Mouse (Mus musculus) heart, postnatal 0 days (tissue): ENCODE results near the gene Tssk2. TPM values are rescaled to one million over a fixed set of nuclear protein-coding genes. Genes with fewer than 3 reads are reported as not detected.

Experiments
- ATAC-seq: fragments of 200-750 bp; cut with Nextera tagmentation; 2 replicates; pipeline ENCODE4 v1.8.0; 2017; ENCODE audit warnings: low read depth, moderate number of reproducible peaks, moderate library complexity; ENCODE audit not compliant: insufficient read depth
- DNase-seq: peaks from one replicate; pipeline ENCODE4 v3.0.0-alpha.2; 2016; ENCODE audit warnings: low spot score
- H3K27ac ChIP-seq: fragments of 300-500 bp; sonication (generic); 2 replicates; pipeline ENCODE4 v1.5.1; 2014; ENCODE audit warnings: low read depth, mild to moderate bottlenecking
- H3K27me3 ChIP-seq: fragments of 300-500 bp; sonication (generic); 2 replicates; pipeline ENCODE4 v1.6.1; 2014; ENCODE audit warnings: low read length, mixed read lengths; ENCODE audit not compliant: control insufficient read depth, insufficient read depth
- H3K36me3 ChIP-seq: fragments of 300-500 bp; sonication (generic); replicated peaks from 2 replicates; pipeline ENCODE4 v1.6.1; 2014; ENCODE audit warnings: low read length, mixed read lengths; ENCODE audit not compliant: control insufficient read depth, insufficient read depth
- H3K4me1 ChIP-seq: fragments of 300-500 bp; sonication (generic); 2 replicates; pipeline ENCODE4 v1.6.1; 2014; ENCODE audit warnings: antibody characterized with exemption; ENCODE audit not compliant: control insufficient read depth, insufficient read depth
- H3K4me2 ChIP-seq: fragments of 300-500 bp; sonication (generic); 2 replicates; pipeline ENCODE4 v1.6.1; 2014; ENCODE audit warnings: low read depth, mild to moderate bottlenecking, low read length, moderate library complexity
- H3K4me3 ChIP-seq: fragments of 300-500 bp; sonication (generic); 2 replicates; pipeline ENCODE4 v1.5.1; 2014; ENCODE audit warnings: low read depth, low read length
- H3K9ac ChIP-seq: fragments of 300-500 bp; sonication (generic); replicated peaks from 2 replicates; pipeline ENCODE4 v1.6.1; 2014; ENCODE audit warnings: low read depth, low read length, mixed read lengths
- H3K9me3 ChIP-seq: fragments of 300-500 bp; sonication (generic); replicated peaks from 2 replicates; pipeline ENCODE4 v1.6.1; 2016; ENCODE audit warnings: low read length; ENCODE audit not compliant: control insufficient read depth
- CTCF ChIP-seq: IDR thresholded peaks from 2 replicates; pipeline ENCODE4 v1.5.1; 2016; ENCODE audit warnings: antibody characterized with exemption, control low read depth, low read depth
- EP300 ChIP-seq: IDR thresholded peaks from 2 replicates; pipeline ENCODE4 v1.6.1; 2016; ENCODE audit warnings: antibody characterized with exemption, low read depth
- WGBS: fragments of 180-500 bp; shearing (Covaris S2); extraction: QIAGEN DNeasy Blood & Tissue Kit; methylation state at CpG from one replicate; pipeline ENCODE4 v1.1.7; 2014; 5-methylcytosine and 5-hydroxymethylcytosine counted together
- polyA plus RNA-seq: library from polyadenylated mRNA; unstranded; fragments of >200 nt; fragmentation: Nextera tagmentation; extraction: Ambion mirVana; gene quantifications from 2 replicates; pipeline ENCODE4 v1.2.1, GENCODE M21; 2015
- total RNA-seq: library from RNA; depleted of rRNA; stranded (reverse); fragments of >200 nt; gene quantifications from 2 replicates; pipeline ENCODE4 v1.2.3, GENCODE M21; 2014; ENCODE audit warnings: low replicate concordance; rRNA removed

Gene Tssk2
- total and polyA plus RNA-seq, 2 experiments from 2014 or later = not detected

- Histone ChIP-seq H3K4me3 (no peak overlapping the region), H3K4me1 (no peaks in the 10 kb centered on the region), H3K9ac (no peak overlapping the region), H3K4me2 (no peak overlapping the region), H3K9me3 (no peaks in the 10 kb centered on the region), H3K27ac (no peak overlapping the region), H3K36me3 (no peaks in the 10 kb centered on the region), H3K27me3 (no peaks in the 10 kb centered on the region)
- TF ChIP-seq CTCF = no peak
- TF ChIP-seq EP300 = no peak
- 41% methylated on average over 7 of the region's 7 CpGs for WGBS
- ATAC-seq = 0 out of 2 replicates have a peak, but pooled peaks have one; percentile 39
- no peak for DNase-seq
Measured at GRCm38 (mm10) chr16:17938187-17938586, 39.8 kb downstream of the Tssk2 start.

GRCm38 (mm10) chr16:17938821-17939220 lies 40.4 kb downstream of the Tssk2 start:
- 13% methylated on average over 7 of the region's 7 CpGs for WGBS
- Histone ChIP-seq H3K9me3 (no peaks in the 10 kb centered on the region), H3K4me2 (no peak overlapping the region), H3K27me3 (no peaks in the 10 kb centered on the region), H3K4me3 (no peak overlapping the region), H3K9ac (no peak overlapping the region), H3K4me1 (no peaks in the 10 kb centered on the region), H3K27ac (no peak overlapping the region), H3K36me3 (no peaks in the 10 kb centered on the region)
- ATAC-seq = peak; percentile 84; the same call in 1 of the 2 replicates
- DNase-seq = peak; percentile 56
- no peak for TF ChIP-seq EP300
- TF ChIP-seq CTCF = peak; percentile 71

GRCm38 (mm10) chr16:17939255-17939751 lies 40.9 kb downstream of the Tssk2 start:
- no peak overlapping the region for H3K4me3 ChIP-seq
- H3K9me3 ChIP-seq = no peaks in the 10 kb centered on the region
- no peaks in the 10 kb centered on the region for H3K4me1 ChIP-seq
- ATAC-seq (no peak), DNase-seq (no peak)
- no peaks in the 10 kb centered on the region for H3K36me3 ChIP-seq
- H3K27me3 ChIP-seq = no peaks in the 10 kb centered on the region
- 32% methylated on average over 9 of the region's 9 CpGs for WGBS
- H3K9ac ChIP-seq = no peak overlapping the region
- H3K27ac ChIP-seq = no peak overlapping the region
- H3K4me2 ChIP-seq = no peak overlapping the region
- TF ChIP-seq EP300 = no peak
- no peak for TF ChIP-seq CTCF

GRCm38 (mm10) chr16:17943466-17943865 lies 45.0 kb downstream of the Tssk2 start:
- Histone ChIP-seq H3K9me3 (no peaks in the 10 kb centered on the region), H3K4me3 (no peak overlapping the region), H3K27ac (no peak overlapping the region), H3K4me2 (no peak overlapping the region), H3K27me3 (no peaks in the 10 kb centered on the region), H3K36me3 (no peaks in the 10 kb centered on the region), H3K4me1 (no peaks in the 10 kb centered on the region), H3K9ac (no peak overlapping the region)
- 58% methylated on average over 8 of the region's 8 CpGs for whole genome bisulfite sequencing
- ATAC-seq (no peak), DNase-seq (no peak)
- TF ChIP-seq EP300 (no peak), CTCF (no peak)

GRCm38 (mm10) chr16:17945081-17945831 lies 46.8 kb downstream of the Tssk2 start:
- Histone ChIP-seq H3K4me3 (no peak overlapping the region), H3K27me3 (no peaks in the 10 kb centered on the region), H3K4me1 (no peaks in the 10 kb centered on the region), H3K36me3 (no peaks in the 10 kb centered on the region), H3K9ac (no peak overlapping the region), H3K9me3 (no peaks in the 10 kb centered on the region), H3K27ac (no peak overlapping the region), H3K4me2 (no peak overlapping the region)
- WGBS = 49% methylated on average over 7 of the region's 7 CpGs
- no peak for ATAC-seq
- TF ChIP-seq EP300 (no peak), CTCF (no peak)
- DNase-seq = no peak

- H3K4me1 ChIP-seq = no peaks in the 10 kb centered on the region
- H3K9ac ChIP-seq = no peak overlapping the region
- H3K27me3 ChIP-seq = no peaks in the 10 kb centered on the region
- no peaks in the 10 kb centered on the region for H3K9me3 ChIP-seq
- WGBS = 32% methylated on average over 2 of the region's 2 CpGs
- no peaks in the 10 kb centered on the region for H3K36me3 ChIP-seq
- H3K4me2 ChIP-seq = no peak overlapping the region
- no peak for ATAC-seq
- DNase-seq = no peak
- no peak for TF ChIP-seq CTCF
- no peak for TF ChIP-seq EP300
- no peak overlapping the region for H3K27ac ChIP-seq
- no peak overlapping the region for H3K4me3 ChIP-seq
Measured at GRCm38 (mm10) chr16:17949421-17949877, 51.0 kb downstream of the Tssk2 start.

Other genes starting within 250 kb of the Tssk2 start
- 40.2 and 63.7 TPM in 2 replicates for gene Med15, start 165.7 kb upstream of the Tssk2 start, total RNA-seq
- gene Med15, start 165.7 kb upstream of the Tssk2 start, polyA plus RNA-seq = 18.0 and 18.6 TPM in 2 replicates
- 42.0 and 47.4 TPM in 2 replicates for gene Klhl22, start 139.0 kb upstream of the Tssk2 start, total RNA-seq
- 21.7 and 23.0 TPM in 2 replicates for gene Klhl22, start 139.0 kb upstream of the Tssk2 start, polyA plus RNA-seq
- gene Scarf2, start 101.4 kb upstream of the Tssk2 start, total RNA-seq = 19.3 and 25.4 TPM in 2 replicates
- gene Scarf2, start 101.4 kb upstream of the Tssk2 start, polyA plus RNA-seq = 2.6 and 2.8 TPM in 2 replicates
- gene B830017H08Rik, start 65.5 kb upstream of the Tssk2 start, total RNA-seq = not detected in 2 replicates
- not detected in 2 replicates for gene B830017H08Rik, start 65.5 kb upstream of the Tssk2 start, polyA plus RNA-seq
- 0.27 and 1.1 TPM in 2 replicates for gene Car15, start 60.3 kb upstream of the Tssk2 start, total RNA-seq
- gene Car15, start 60.3 kb upstream of the Tssk2 start, polyA plus RNA-seq = 0.25 and 0.44 TPM in 2 replicates
- not detected in 2 replicates for gene Gm20518, start 7.0 kb upstream of the Tssk2 start, total RNA-seq
- 0.05 and 0.07 TPM in 2 replicates for gene Gm20518, start 7.0 kb upstream of the Tssk2 start, polyA plus RNA-seq
- gene Tssk1, start 4.4 kb upstream of the Tssk2 start, total RNA-seq = not detected in 2 replicates
- gene Tssk1, start 4.4 kb upstream of the Tssk2 start, polyA plus RNA-seq = 0.08 and 0.14 TPM in 2 replicates
- gene Dgcr2, start 75 bp upstream of the Tssk2 start, total RNA-seq = 61.8 and 78.5 TPM in 2 replicates
- 30.4 and 31.9 TPM in 2 replicates for gene Dgcr2, start 75 bp upstream of the Tssk2 start, polyA plus RNA-seq
- 25.4 and 28.3 TPM in 2 replicates for gene Ess2, start 12.7 kb downstream of the Tssk2 start, total RNA-seq
- gene Ess2, start 12.7 kb downstream of the Tssk2 start, polyA plus RNA-seq = 18.5 and 19.4 TPM in 2 replicates
- gene Gsc2, start 16.4 kb downstream of the Tssk2 start, total RNA-seq = not detected in 2 replicates
- gene Gsc2, start 16.4 kb downstream of the Tssk2 start, polyA plus RNA-seq = not detected in 2 replicates
- 38.2 and 46.8 TPM in 2 replicates for gene Slc25a1, start 29.6 kb downstream of the Tssk2 start, total RNA-seq
- gene Slc25a1, start 29.6 kb downstream of the Tssk2 start, polyA plus RNA-seq = 14.8 and 17.5 TPM in 2 replicates
- not detected in 2 replicates for gene Vpreb2, start 81.8 kb downstream of the Tssk2 start, total RNA-seq
- gene Vpreb2, start 81.8 kb downstream of the Tssk2 start, polyA plus RNA-seq = not detected in 2 replicates
- 23.0 and 36.6 TPM in 2 replicates for gene Dgcr6, start 154.2 kb downstream of the Tssk2 start, total RNA-seq
- gene Dgcr6, start 154.2 kb downstream of the Tssk2 start, polyA plus RNA-seq = 83.5 and 94.3 TPM in 2 replicates
- gene Prodh, start 191.6 kb downstream of the Tssk2 start, total RNA-seq = 9.5 and 24.4 TPM in 2 replicates
- 4.2 and 5.5 TPM in 2 replicates for gene Prodh, start 191.6 kb downstream of the Tssk2 start, polyA plus RNA-seq
- gene Rtn4r, start 229.0 kb downstream of the Tssk2 start, total RNA-seq = 1.9 and 6.3 TPM in 2 replicates
- gene Rtn4r, start 229.0 kb downstream of the Tssk2 start, polyA plus RNA-seq = 0.34 and 1.5 TPM in 2 replicates